Mouse (Mus musculus) bone marrow, adult 2 months (tissue): ENCODE data around the gene Barx1.

Experiments used
- CTCF ChIP-seq: fragments of 200-500 bp; IDR thresholded peaks from 2 replicates; pipeline ENCODE4 v1.5.1; 2011; ENCODE audit warnings: low read length, control low read depth; ENCODE audit not compliant: control insufficient read depth, insufficient read depth
- POLR2A ChIP-seq: fragments of 200-500 bp; IDR thresholded peaks from 2 replicates; pipeline ENCODE4 v1.6.1; 2011; ENCODE audit warnings: low read depth, mild to moderate bottlenecking, control low read depth, low read length, borderline replicate concordance; ENCODE audit not compliant: control insufficient read depth

GRCm38 (mm10) chr13:48617774-48618173 lies 45.0 kb upstream of the Barx1 start:
- TF ChIP-seq POLR2A (no peak), CTCF (no peak)
